Mouse (Mus musculus) spleen, adult 2 months (tissue): ENCODE measurements around the gene Prkcz. TPM values are rescaled to one million over a fixed set of nuclear protein-coding genes. Genes with fewer than 3 reads are reported as not detected.
A peak's percentile ranks its signal among the peaks of the same experiment; 100 is the strongest.

Experiments
- DNase-seq, 2 experiments: peaks; one replicate each; pipeline versions ENCODE4 v3.0.0 to v3.0.0-alpha.2; 2012 to 2021; ENCODE audit warnings: low spot score in 2 of 2, low read depth in 1 of 2
- H3K27ac ChIP-seq: fragments of 200-500 bp; 2 replicates; pipeline ENCODE4 v1.5.1; 2012; ENCODE audit warnings: low read length, inconsistent platforms; ENCODE audit not compliant: insufficient read depth
- H3K27me3 ChIP-seq: fragments of 200-500 bp; 2 replicates; pipeline ENCODE4 v1.6.1; 2012; ENCODE audit warnings: mild to moderate bottlenecking, moderate library complexity, low read length, inconsistent platforms; ENCODE audit not compliant: control insufficient read depth, insufficient read depth
- H3K36me3 ChIP-seq: fragments of 200-500 bp; 2 replicates; pipeline ENCODE4 v1.6.1; 2012; ENCODE audit warnings: mild to moderate bottlenecking, low read length, inconsistent platforms; ENCODE audit not compliant: control insufficient read depth, insufficient read depth
- H3K4me1 ChIP-seq: fragments of 200-500 bp; 2 replicates; pipeline ENCODE4 v1.6.1; 2011; ENCODE audit warnings: inconsistent platforms; ENCODE audit not compliant: control insufficient read depth, insufficient read depth, insufficient read length
- H3K4me3 ChIP-seq: fragments of 200-500 bp; 2 replicates; pipeline ENCODE4 v1.5.1; 2011; ENCODE audit warnings: mild to moderate bottlenecking, inconsistent platforms; ENCODE audit not compliant: insufficient read depth, insufficient read length; ENCODE audit errors: extremely low read depth
- CTCF ChIP-seq: fragments of 200-500 bp; IDR thresholded peaks from 2 replicates; pipeline ENCODE4 v1.5.1; 2011; ENCODE audit warnings: mild to moderate bottlenecking, inconsistent platforms; ENCODE audit not compliant: insufficient read depth, insufficient read length, insufficient replicate concordance; ENCODE audit errors: extremely low read depth
- POLR2A ChIP-seq: fragments of 200-500 bp; IDR thresholded peaks from 2 replicates; pipeline ENCODE4 v1.6.1; 2011; ENCODE audit warnings: low read depth, low read length, inconsistent platforms
- WGBS: fragments of 180-500 bp; shearing (Covaris S2); methylation state at CpG from one replicate; pipeline ENCODE4 v1.1.7; 2018; 5-methylcytosine and 5-hydroxymethylcytosine counted together
- polyA plus RNA-seq: library from polyadenylated mRNA; depleted of rRNA; stranded (reverse); fragments of >200 nt; gene quantifications from 2 replicates; pipeline ENCODE4 v1.2.3, GENCODE M21; 2012

Prkcz gene
- polyA plus RNA-seq, 1 experiment, result 2.9 TPM

DNA sequence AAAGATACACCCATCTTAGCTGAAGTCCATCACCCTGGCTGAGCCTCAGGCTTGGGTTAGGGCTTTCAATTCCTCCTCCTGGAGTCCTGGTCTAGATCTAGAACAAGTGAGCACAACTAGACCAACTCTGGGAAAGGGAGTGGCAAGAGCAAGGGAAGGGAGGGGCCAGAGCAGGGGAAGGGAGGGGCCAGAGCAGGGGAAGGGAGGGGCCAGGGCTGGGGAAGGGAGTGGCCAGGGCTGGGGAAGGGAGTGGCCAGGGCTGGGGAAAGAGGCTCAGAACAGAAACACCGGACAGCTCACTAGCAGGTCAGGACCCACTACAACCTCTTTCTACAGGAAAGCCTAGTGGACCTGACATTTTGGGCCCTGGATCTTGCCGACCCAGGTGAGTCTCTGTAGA, 42.9 kb downstream of the Prkcz start:
- Histone ChIP-seq H3K27ac (no peak overlapping the region), H3K36me3 (no peaks in the 10 kb centered on the region), H3K27me3 (no peaks in the 10 kb centered on the region), H3K4me3 (no peak overlapping the region), H3K4me1 (no peaks in the 10 kb centered on the region)
- TF ChIP-seq POLR2A (no peak), CTCF (no peak)
- no peak for DNase-seq
- 31% methylated on average over 2 of the region's 2 CpGs for WGBS

DNA sequence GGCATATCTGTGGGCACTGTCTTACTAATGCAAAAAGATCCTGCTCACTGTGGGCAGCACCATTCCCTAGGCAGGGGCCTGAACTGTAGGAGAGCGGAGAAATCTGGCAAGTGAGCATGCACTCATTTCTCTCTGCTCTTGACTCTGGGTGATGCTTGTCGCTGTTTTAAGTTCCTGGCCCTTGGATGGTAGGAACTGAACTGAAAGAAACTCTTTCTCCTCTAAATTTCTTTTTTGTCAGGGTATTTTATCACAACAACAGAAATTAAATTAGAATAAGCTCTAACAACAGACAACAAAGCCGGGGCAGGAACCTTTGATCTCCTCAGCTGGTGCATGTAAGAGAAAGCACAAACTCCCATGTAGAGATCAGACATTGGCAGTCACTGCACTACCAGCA, 46.1 kb downstream of the Prkcz start:
- H3K27me3 ChIP-seq, result no peaks in the 10 kb centered on the region
- H3K4me1 ChIP-seq, result no peaks in the 10 kb centered on the region
- no peak overlapping the region for H3K27ac ChIP-seq
- no peaks in the 10 kb centered on the region for H3K36me3 ChIP-seq
- 85% methylated on average over 3 of the region's 3 CpGs for WGBS
- no peak for DNase-seq
- no peak overlapping the region for H3K4me3 ChIP-seq
- TF ChIP-seq POLR2A (no peak), CTCF (no peak)

- WGBS, result 89% methylated on average over 12 of the region's 12 CpGs
- H3K27ac ChIP-seq, result no peak overlapping the region
- TF ChIP-seq CTCF (no peak), POLR2A (no peak)
- no peaks in the 10 kb centered on the region for H3K27me3 ChIP-seq
- H3K4me1 ChIP-seq, result peaks cover 14% of the 10 kb centered on the region; the same call in 1 of the 2 replicates
- DNase-seq, result no peak
- H3K4me3 ChIP-seq, result no peak overlapping the region
- H3K36me3 ChIP-seq, result no peaks in the 10 kb centered on the region
These were observed 52.5 kb downstream of the Prkcz start for GRCm38 (mm10) chr4:155308679-155309078.

GRCm38 (mm10) chr4:155308068-155308467, 53.1 kb downstream of the Prkcz start:
- H3K4me1 ChIP-seq, result peaks cover 14% of the 10 kb centered on the region; the same call in 1 of the 2 replicates
- TF ChIP-seq POLR2A (no peak), CTCF (peak; percentile 76)
- WGBS, result 1% methylated on average over 11 of the region's 11 CpGs
- no peak overlapping the region for H3K27ac ChIP-seq
- peak overlapping the region; percentile 44; the same call in 1 of the 2 replicates for H3K4me3 ChIP-seq
- no peaks in the 10 kb centered on the region for H3K27me3 ChIP-seq
- H3K36me3 ChIP-seq, result no peaks in the 10 kb centered on the region
- peak in 1 of 2 experiments; percentile 47 for DNase-seq

DNA sequence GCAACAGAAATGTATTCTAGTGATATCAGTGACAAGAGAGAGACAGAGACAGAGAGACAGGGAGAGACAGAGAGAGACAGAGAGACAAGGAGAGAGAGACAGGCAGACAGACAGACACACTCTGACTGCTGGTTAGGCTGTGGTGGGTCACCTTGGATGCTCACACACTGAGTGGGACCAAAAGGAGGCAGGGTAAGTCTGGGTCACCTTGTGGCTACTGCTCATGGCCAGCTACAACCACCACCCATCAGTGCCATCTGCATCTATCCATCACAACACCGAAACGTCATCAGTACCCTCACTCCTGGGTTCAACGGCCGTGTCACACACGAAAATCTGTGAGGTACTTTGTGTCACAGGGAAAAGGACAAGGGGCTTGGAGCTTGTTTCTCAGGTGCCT, 53.6 kb downstream of the Prkcz start:
- H3K4me3 ChIP-seq, result peak overlapping the region; percentile 44; the same call in 1 of the 2 replicates
- no peak for TF ChIP-seq CTCF
- no peak for TF ChIP-seq POLR2A
- WGBS, result 34% methylated on average over 5 of the region's 5 CpGs
- H3K4me1 ChIP-seq, result peaks cover 14% of the 10 kb centered on the region; the same call in 1 of the 2 replicates
- no peak for DNase-seq
- no peaks in the 10 kb centered on the region for H3K36me3 ChIP-seq
- no peaks in the 10 kb centered on the region for H3K27me3 ChIP-seq
- H3K27ac ChIP-seq, result no peak overlapping the region

- no peak for TF ChIP-seq POLR2A
- TF ChIP-seq CTCF, result no peak
- Histone ChIP-seq H3K36me3 (no peaks in the 10 kb centered on the region), H3K27me3 (no peaks in the 10 kb centered on the region), H3K4me1 (peaks cover 14% of the 10 kb centered on the region; the same call in 1 of the 2 replicates), H3K27ac (no peak overlapping the region), H3K4me3 (no peak overlapping the region)
- WGBS, result 44% methylated on average over 24 of the region's 24 CpGs
- DNase-seq, result no peak
These were observed 54.6 kb downstream of the Prkcz start for GRCm38 (mm10) chr4:155306356-155307242.

GRCm38 (mm10) chr4:155305531-155306031, 55.6 kb downstream of the Prkcz start:
- Histone ChIP-seq H3K27me3 (no peaks in the 10 kb centered on the region), H3K36me3 (no peaks in the 10 kb centered on the region), H3K27ac (no peak overlapping the region), H3K4me3 (no peak overlapping the region), H3K4me1 (peaks cover 14% of the 10 kb centered on the region; the same call in 1 of the 2 replicates)
- TF ChIP-seq POLR2A (no peak), CTCF (no peak)
- DNase-seq, result no peak
- 67% methylated on average over 8 of the region's 8 CpGs for WGBS
